Mouse (Mus musculus): ENCODE data around the gene Nsmce4a. TPM values are rescaled to one million over a fixed set of nuclear protein-coding genes. Genes with fewer than 3 reads are reported as not detected.

Nsmce4a gene
- total RNA-seq, 2 experiments from 2014 or later: 28.6 to 33.8 TPM

GRCm38 (mm10) chr7:130520812-130521422 lies 52.0 kb downstream of the Nsmce4a start:
- intact Hi-C loops (cut with DNase I): no loop called here
- DNase-seq: no peak
- no peak for TF ChIP-seq CTCF (IDR thresholded peaks at IDR 0.05)
- Histone ChIP-seq H3K27ac (peak overlapping the region; percentile 91), H3K4me3 (no peak overlapping the region)

GRCm38 (mm10) chr7:130520049-130520425 lies 52.9 kb downstream of the Nsmce4a start, which contains the start of gene Ate1:
Gene Ate1 (minus strand): TSS chr7:130520369.
- no peak for DNase-seq
- intact Hi-C loops (cut with DNase I): no loop called here
- Histone ChIP-seq H3K27ac (peak within 1 kb of the TSS; percentile 91), H3K4me3 (peak within 1 kb of the TSS; percentile 90)
- no peak for TF ChIP-seq CTCF (IDR thresholded peaks at IDR 0.05)

GRCm38 (mm10) chr7:130519096-130520048 lies 53.5 kb downstream of the Nsmce4a start:
- no peak for TF ChIP-seq CTCF (IDR thresholded peaks at IDR 0.05)
- H3K4me3 ChIP-seq: peak overlapping the region; percentile 90
- peak; percentile 99 for DNase-seq
- intact Hi-C loops (cut with DNase I): no loop called here
- peak overlapping the region; percentile 91 for H3K27ac ChIP-seq

- peak overlapping the region; percentile 90 for H3K4me3 ChIP-seq
- intact Hi-C loops (cut with DNase I): no loop called here
- peak overlapping the region; percentile 91 for H3K27ac ChIP-seq
- TF ChIP-seq CTCF (IDR thresholded peaks at IDR 0.05): no peak
- no peak for DNase-seq
These were observed 54.5 kb downstream of the Nsmce4a start for GRCm38 (mm10) chr7:130518213-130519095.

- Histone ChIP-seq H3K4me3 (no peak overlapping the region), H3K27ac (no peak overlapping the region)
- DNase-seq: no peak
- TF ChIP-seq CTCF (IDR thresholded peaks at IDR 0.05): no peak
- intact Hi-C loops (cut with DNase I): no loop called here
These were observed 62.7 kb downstream of the Nsmce4a start for GRCm38 (mm10) chr7:130510243-130510642.

GRCm38 (mm10) chr7:130503006-130503405 lies 69.9 kb downstream of the Nsmce4a start:
- DNase-seq: peak; percentile 58
- Histone ChIP-seq H3K4me3 (no peak overlapping the region), H3K27ac (no peak overlapping the region)
- intact Hi-C loops (cut with DNase I): no loop called here
- no peak for TF ChIP-seq CTCF (IDR thresholded peaks at IDR 0.05)

- no peak for DNase-seq
- Histone ChIP-seq H3K4me3 (no peak overlapping the region), H3K27ac (no peak overlapping the region)
- TF ChIP-seq CTCF (IDR thresholded peaks at IDR 0.05): no peak
- intact Hi-C loops (cut with DNase I): no loop called here
These were observed 71.4 kb downstream of the Nsmce4a start for GRCm38 (mm10) chr7:130501499-130501898.

GRCm38 (mm10) chr7:130493346-130493745 lies 79.6 kb downstream of the Nsmce4a start:
- no peak overlapping the region for H3K4me3 ChIP-seq
- no peak for TF ChIP-seq CTCF (IDR thresholded peaks at IDR 0.05)
- H3K27ac ChIP-seq: no peak overlapping the region
- intact Hi-C loops (cut with DNase I): no loop called here
- no peak for DNase-seq

- H3K27ac ChIP-seq: no peak overlapping the region
- TF ChIP-seq CTCF (IDR thresholded peaks at IDR 0.05): no peak
- intact Hi-C loops (cut with DNase I): no loop called here
- H3K4me3 ChIP-seq: no peak overlapping the region
- DNase-seq: no peak
These were observed 80.9 kb downstream of the Nsmce4a start for GRCm38 (mm10) chr7:130492026-130492425.

Other genes starting within 250 kb of the Nsmce4a start
- 10 to 100 TPM; 36.0 to 36.6 TPM for gene Ate1, start 52.7 kb downstream of the Nsmce4a start, total RNA-seq (2021)
- 100 to 1,000 TPM; 515 to 576 TPM for gene Tacc2, start 4.3 kb upstream of the Nsmce4a start, total RNA-seq (2021)
- not detected for gene Btbd16, start 201.0 kb upstream of the Nsmce4a start, total RNA-seq (2021)